Mouse (Mus musculus): ENCODE results near the gene Gm9833.

DNA sequence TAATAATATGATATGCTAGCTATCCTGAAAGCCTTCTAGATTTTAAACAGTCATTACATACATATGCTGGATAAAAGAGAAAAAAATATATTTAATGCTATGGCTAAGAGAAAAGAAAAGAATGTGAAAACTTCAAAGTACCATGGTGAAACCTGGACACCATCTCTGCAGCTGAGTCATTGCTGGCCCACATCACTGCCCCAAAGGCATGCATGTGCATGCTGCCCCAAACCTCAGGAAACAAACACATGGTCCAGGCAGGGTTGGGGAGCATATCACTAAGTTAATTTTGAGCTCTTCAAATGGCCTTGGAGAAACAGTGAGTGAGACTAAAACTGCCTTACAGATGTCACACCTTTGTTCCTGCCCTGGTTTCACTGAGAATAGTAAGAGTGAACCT, 17.8 kb upstream of the Gm9833 start:
- no peak for TF ChIP-seq CTCF (IDR thresholded peaks at IDR 0.05; ENCODE audit: low read depth)
- no peak for TF ChIP-seq EP300 (IDR thresholded peaks at IDR 0.05; ENCODE audit: low read depth)

Data from liver, postnatal 0 days (tissue).